Mouse (Mus musculus) heart, embryonic 15.5 days (tissue): ENCODE data around the gene Chpf2. TPM values are rescaled to one million over a fixed set of nuclear protein-coding genes. Genes with fewer than 3 reads are reported as not detected.
"Not testable (repeated sequence)": the region's sequence is repeated elsewhere in the genome, so short reads cannot be mapped to it uniquely, and the experiment has no call there.

ENCODE experiments used
- ATAC-seq: fragments of 200-750 bp; cut with Nextera tagmentation; replicated peaks from 2 replicates; pipeline ENCODE4 v1.8.0; 2017; ENCODE audit warnings: low read depth, moderate TSS enrichment; ENCODE audit not compliant: insufficient number of reproducible peaks, insufficient read depth, low FRiP score
- H3K27ac ChIP-seq: fragments of 300-500 bp; sonication (generic); 2 replicates; pipeline ENCODE4 v1.5.1; 2015; ENCODE audit warnings: mild to moderate bottlenecking, inconsistent platforms
- H3K27me3 ChIP-seq: fragments of 300-500 bp; sonication (generic); 2 replicates; pipeline ENCODE4 v1.6.1; 2015; ENCODE audit warnings: inconsistent platforms
- H3K36me3 ChIP-seq: fragments of 300-500 bp; sonication (generic); 2 replicates; pipeline ENCODE4 v1.6.1; 2015; ENCODE audit warnings: mild to moderate bottlenecking, inconsistent platforms
- H3K4me1 ChIP-seq: fragments of 300-500 bp; sonication (generic); replicated peaks from 2 replicates; pipeline ENCODE4 v1.6.1; 2015; ENCODE audit warnings: inconsistent platforms
- H3K4me2 ChIP-seq: fragments of 300-500 bp; sonication (generic); 2 replicates; pipeline ENCODE4 v1.6.1; 2015; ENCODE audit warnings: inconsistent platforms, mild to moderate bottlenecking, moderate library complexity
- H3K4me3 ChIP-seq: fragments of 300-500 bp; sonication (generic); 2 replicates; pipeline ENCODE4 v1.5.1; 2015; ENCODE audit warnings: mild to moderate bottlenecking, inconsistent platforms
- H3K9ac ChIP-seq: fragments of 300-500 bp; sonication (generic); 2 replicates; pipeline ENCODE4 v1.6.1; 2015; ENCODE audit warnings: mild to moderate bottlenecking, inconsistent platforms
- H3K9me3 ChIP-seq: fragments of 300-500 bp; sonication (generic); replicated peaks from 2 replicates; pipeline ENCODE4 v1.6.1; 2016; ENCODE audit warnings: inconsistent platforms
- WGBS: fragments of 180-500 bp; shearing (Covaris S2); methylation state at CpG from one replicate; pipeline ENCODE4 v1.1.7; 2015; ENCODE audit warnings: mixed read lengths; 5-methylcytosine and 5-hydroxymethylcytosine counted together
- polyA plus RNA-seq: library from polyadenylated mRNA; unstranded; fragments of >200 nt; fragmentation: Nextera tagmentation; extraction: Ambion mirVana; gene quantifications from 2 replicates; pipeline ENCODE4 v1.2.1, GENCODE M21; 2015

Gene Chpf2
- 13.1 and 18.5 TPM in 2 replicates for polyA plus RNA-seq

GRCm38 (mm10) chr5:24586547-24587199 is at the start of gene Chpf2:
Chpf2 (plus strand) TSS chr5:24586741.
- Histone ChIP-seq H3K4me1 (peaks cover 24% of the 10 kb centered on the region), H3K4me2 (peak within 1 kb of the TSS; percentile 89), H3K27ac (peak within 1 kb of the TSS; percentile 59), H3K36me3 (peaks cover 12% of the 10 kb centered on the region), H3K27me3 (no peaks in the 10 kb centered on the region), H3K9ac (peak within 1 kb of the TSS; percentile 77), H3K9me3 (no peaks in the 10 kb centered on the region), H3K4me3 (peak within 1 kb of the TSS; percentile 86)
- under 1% methylated on average over 43 of the region's 43 CpGs for WGBS
- ATAC-seq: peak; percentile 82

GRCm38 (mm10) chr5:24537618-24538017 is 48.9 kb upstream of the Chpf2 start:
- H3K36me3 ChIP-seq: no peaks in the 10 kb centered on the region
- no peak overlapping the region for H3K4me3 ChIP-seq
- peaks cover 17% of the 10 kb centered on the region for H3K27me3 ChIP-seq
- ATAC-seq: no peak
- H3K9me3 ChIP-seq: no peaks in the 10 kb centered on the region
- H3K4me1 ChIP-seq: peaks cover 24% of the 10 kb centered on the region
- H3K4me2 ChIP-seq: no peak overlapping the region
- no peak overlapping the region for H3K9ac ChIP-seq
- 66% methylated on average over 16 of the region's 16 CpGs for WGBS
- H3K27ac ChIP-seq: no peak overlapping the region

GRCm38 (mm10) chr5:24539571-24540296 is 46.8 kb upstream of the Chpf2 start:
- Histone ChIP-seq H3K27ac (peak overlapping the region; percentile 90), H3K36me3 (no peaks in the 10 kb centered on the region), H3K4me2 (peak overlapping the region; percentile 76), H3K4me1 (peaks cover 24% of the 10 kb centered on the region), H3K9ac (peak overlapping the region; percentile 44), H3K27me3 (peaks cover 10% of the 10 kb centered on the region; the same call in 1 of the 2 replicates), H3K9me3 (no peaks in the 10 kb centered on the region), H3K4me3 (peak overlapping the region; percentile 44)
- 74% methylated on average over 22 of the region's 22 CpGs for WGBS
- no peak; the same call in 1 of the 2 replicates for ATAC-seq

- Histone ChIP-seq H3K4me3 (peak within 1 kb of the TSS; percentile 44), H3K9me3 (no peaks in the 10 kb centered on the region), H3K9ac (peak within 1 kb of the TSS; percentile 44), H3K4me1 (peaks cover 24% of the 10 kb centered on the region), H3K36me3 (no peaks in the 10 kb centered on the region), H3K4me2 (peak within 1 kb of the TSS; percentile 76), H3K27ac (peak within 1 kb of the TSS; percentile 90), H3K27me3 (peaks cover 10% of the 10 kb centered on the region; the same call in 1 of the 2 replicates)
- 9% methylated on average over 14 of the region's 14 CpGs for WGBS
- ATAC-seq: peak; percentile 86
Measured at GRCm38 (mm10) chr5:24540387-24541143, 46.0 kb upstream of the Chpf2 start, which contains the start of gene Asb10. Asb10 (minus strand) TSS chr5:24540978.

- Histone ChIP-seq H3K9ac (peak overlapping the region; percentile 44), H3K27me3 (peaks cover 7% of the 10 kb centered on the region; the same call in 1 of the 2 replicates), H3K4me1 (peaks cover 24% of the 10 kb centered on the region), H3K4me3 (peak overlapping the region; percentile 44), H3K9me3 (no peaks in the 10 kb centered on the region), H3K4me2 (peak overlapping the region; percentile 76), H3K27ac (peak overlapping the region; percentile 90), H3K36me3 (no peaks in the 10 kb centered on the region)
- no peak; the same call in 1 of the 2 replicates for ATAC-seq
- 7% methylated on average over 6 of the region's 6 CpGs for WGBS
Measured at GRCm38 (mm10) chr5:24541144-24541569, 45.4 kb upstream of the Chpf2 start.

GRCm38 (mm10) chr5:24542643-24543042 is 43.9 kb upstream of the Chpf2 start:
- Histone ChIP-seq H3K36me3 (no peaks in the 10 kb centered on the region), H3K27ac (no peak overlapping the region), H3K27me3 (0 out of 2 replicates have a peak, but pooled peaks cover under 1% of the 10 kb centered on the region), H3K4me3 (no peak overlapping the region), H3K9me3 (no peaks in the 10 kb centered on the region), H3K4me2 (no peak overlapping the region), H3K9ac (no peak overlapping the region), H3K4me1 (peaks cover 24% of the 10 kb centered on the region)
- WGBS: 77% methylated on average over 7 of the region's 7 CpGs
- no peak for ATAC-seq

- no peaks in the 10 kb centered on the region for H3K36me3 ChIP-seq
- H3K27ac ChIP-seq: no peak overlapping the region
- H3K4me3 ChIP-seq: 0 out of 2 replicates have a peak overlapping the region, but pooled peaks have one; percentile 9
- H3K9ac ChIP-seq: no peak overlapping the region
- peaks cover 37% of the 10 kb centered on the region for H3K27me3 ChIP-seq
- peaks cover 13% of the 10 kb centered on the region for H3K4me1 ChIP-seq
- WGBS: 28% methylated on average over 26 of the region's 26 CpGs
- no peak for ATAC-seq
- H3K9me3 ChIP-seq: no peaks in the 10 kb centered on the region
- H3K4me2 ChIP-seq: peak overlapping the region; percentile 48
Measured at GRCm38 (mm10) chr5:24550598-24551316, 35.8 kb upstream of the Chpf2 start.

- no peak overlapping the region for H3K9ac ChIP-seq
- peaks cover 13% of the 10 kb centered on the region for H3K4me1 ChIP-seq
- no peak for ATAC-seq
- H3K4me2 ChIP-seq: peak overlapping the region; percentile 48
- peaks cover 37% of the 10 kb centered on the region for H3K27me3 ChIP-seq
- WGBS: 58% methylated on average over 2 of the region's 2 CpGs
- 0 out of 2 replicates have a peak overlapping the region, but pooled peaks have one; percentile 9 for H3K4me3 ChIP-seq
- no peaks in the 10 kb centered on the region for H3K9me3 ChIP-seq
- H3K27ac ChIP-seq: no peak overlapping the region
- H3K36me3 ChIP-seq: no peaks in the 10 kb centered on the region
Measured at GRCm38 (mm10) chr5:24551317-24551688, 35.2 kb upstream of the Chpf2 start.

- Histone ChIP-seq H3K4me1 (peaks cover 13% of the 10 kb centered on the region), H3K4me2 (no peak overlapping the region), H3K9me3 (no peaks in the 10 kb centered on the region), H3K9ac (no peak overlapping the region), H3K27me3 (peaks cover 34% of the 10 kb centered on the region), H3K27ac (no peak overlapping the region), H3K4me3 (no peak overlapping the region), H3K36me3 (no peaks in the 10 kb centered on the region)
- WGBS: 51% methylated on average over 5 of the region's 5 CpGs
- no peak for ATAC-seq
Measured at GRCm38 (mm10) chr5:24553621-24554244, 32.8 kb upstream of the Chpf2 start.

- not testable (repeated sequence) for H3K9ac ChIP-seq, H3K4me2 ChIP-seq, H3K36me3 ChIP-seq, ATAC-seq, H3K9me3 ChIP-seq, H3K27ac ChIP-seq, H3K4me3 ChIP-seq
- H3K4me1 ChIP-seq: peaks cover 13% of the 10 kb centered on the region
- 91% methylated on average over 7 of the region's 7 CpGs for WGBS
- peaks cover 21% of the 10 kb centered on the region; the same call in 1 of the 2 replicates for H3K27me3 ChIP-seq
Measured at GRCm38 (mm10) chr5:24555335-24555734, 31.2 kb upstream of the Chpf2 start.
